Mouse (Mus musculus): ENCODE data around the gene Acta1. TPM values are rescaled to one million over a fixed set of nuclear protein-coding genes. Genes with fewer than 3 reads are reported as not detected.

Gene Acta1
- polyA plus RNA-seq (2012; rRNA removed; ENCODE audit: low replicate concordance) = 10.4 and 15.5 TPM in 2 replicates

GRCm38 (mm10) chr8:123894502-123895097, at the start of gene Acta1:
Gene Acta1 (minus strand): TSS chr8:123894751.

GRCm38 (mm10) chr8:123859648-123860259, 34.8 kb downstream of the Acta1 start, which contains the start of gene Ccsap:
Gene Ccsap (minus strand): TSS chr8:123860209.

Other genes starting within 250 kb of the Acta1 start
- 16.4 and 22.2 TPM in 2 replicates for gene Rhou, start 240.8 kb downstream of the Acta1 start, polyA plus RNA-seq (2012; rRNA removed; ENCODE audit: low replicate concordance)
- 38.9 and 61.8 TPM in 2 replicates for gene Rab4a, start 88.8 kb downstream of the Acta1 start, polyA plus RNA-seq (2012; rRNA removed; ENCODE audit: low replicate concordance)
- gene Ccsap, start 34.5 kb downstream of the Acta1 start, polyA plus RNA-seq (2012; rRNA removed; ENCODE audit: low replicate concordance) = 0.50 and 1.4 TPM in 2 replicates
- 2.5 and 3.3 TPM in 2 replicates for gene Nup133, start 54.5 kb upstream of the Acta1 start, polyA plus RNA-seq (2012; rRNA removed; ENCODE audit: low replicate concordance)
- 15.8 and 17.4 TPM in 2 replicates for gene Abcb10, start 88.4 kb upstream of the Acta1 start, polyA plus RNA-seq (2012; rRNA removed; ENCODE audit: low replicate concordance)
- 20.0 and 24.1 TPM in 2 replicates for gene Taf5l, start 126.6 kb upstream of the Acta1 start, polyA plus RNA-seq (2012; rRNA removed; ENCODE audit: low replicate concordance)
- 1.3 and 2.0 TPM in 2 replicates for gene Urb2, start 126.8 kb upstream of the Acta1 start, polyA plus RNA-seq (2012; rRNA removed; ENCODE audit: low replicate concordance)